Comparison of ENCODE assay signal across 26 mouse cellular contexts in genomic region chr12:25358846-25359525, GRCm38 (mm10).
A peak's percentile ranks its signal among the peaks of the same experiment; 100 is the strongest.
DNase-seq lines count a peak whose midpoint lies in the region; ATAC-seq and TF ChIP-seq lines count a peak whose summit lies in the region.
"Had no signal": no experiment of that assay in that cellular context is flagged by ENCODE, and none has a peak within 500 bp of the region (broad histone marks: within the 10 kb centered on the region; RNA-seq: fewer than 3 reads in every experiment).

No protein-coding gene starts in this region.

- 0 out of 2 replicates have a peak, but pooled peaks have one; percentile 11 for TF ChIP-seq CTCF in forebrain, postnatal 0 days (IDR thresholded peaks at IDR 0.05; ENCODE audit: low read depth)
- TF ChIP-seq CTCF in lung, postnatal 0 days (IDR thresholded peaks at IDR 0.05), result 0 out of 2 replicates have a peak, but pooled peaks have one; percentile 12
- peak in 1 of 2 experiments; percentile 21; a peak in 1 of 4 replicates for TF ChIP-seq CTCF in CH12.LX (conservative IDR thresholded peaks at IDR 0.05 in 1 of 2, IDR thresholded peaks at IDR 0.05 in 1 of 2; ENCODE audit: low read depth in 2 of 2, low read length in 2 of 2)

- H3K27ac ChIP-seq in forebrain, postnatal 0 days (ENCODE audit: low read depth, low read length), result no peak overlapping the region
- no peak overlapping the region for H3K27ac ChIP-seq in forebrain, embryonic 13.5 days
- no peak overlapping the region for H3K27ac ChIP-seq in lung, postnatal 0 days (ENCODE audit: low read length)
- no peak overlapping the region for H3K27ac ChIP-seq in CH12.LX (ENCODE audit: insufficient read depth, low read depth)
- H3K27ac ChIP-seq: embryonic facial prominence, embryonic 15.5 days; forebrain, embryonic 15.5 days; heart, embryonic 13.5 days; hindbrain, embryonic 12.5 days; kidney, embryonic 15.5 days; left cerebral cortex, adult 2 months; limb, embryonic 15.5 days; liver, embryonic 15.5 days had no signal

- TF ChIP-seq RAD21 in CH12.LX (IDR thresholded peaks at IDR 0.05; ENCODE audit: low read depth, low read length), result peak; percentile 32

- in situ Hi-C loops in CH12.LX (cut with MboI; ENCODE audit: low pct_ligation_motif_present, low pct_unique_long_range_greater_than_20kb, low sequenced_read_pairs), result no loop called here

- dilution Hi-C loops in CH12.LX (cut with MboI; ENCODE audit: extremely low pct_ligation_motif_present, extremely low pct_unique_long_range_greater_than_20kb, low sequenced_read_pairs), result no loop called here

- no peak overlapping the region for H3K4me3 ChIP-seq in forebrain, postnatal 0 days (ENCODE audit: low read depth, low read length)
- H3K4me3 ChIP-seq in forebrain, embryonic 13.5 days, result no peak overlapping the region
- no peak overlapping the region for H3K4me3 ChIP-seq in lung, postnatal 0 days (ENCODE audit: low read depth, low read length)
- H3K4me3 ChIP-seq in CH12.LX (replicated peaks in 1 of 3; ENCODE audit: low read depth in 2 of 3, low read length in 2 of 3, poor library complexity in 1 of 3), result no peak overlapping the region
- H3K4me3 ChIP-seq: embryonic facial prominence, embryonic 15.5 days; forebrain, embryonic 15.5 days; heart, embryonic 13.5 days; hindbrain, embryonic 12.5 days; kidney, embryonic 15.5 days; left cerebral cortex, adult 2 months; limb, embryonic 15.5 days; liver, embryonic 15.5 days had no signal

- no peaks in the 10 kb centered on the region for H3K9me3 ChIP-seq in forebrain, postnatal 0 days (ENCODE audit: low read length)
- H3K9me3 ChIP-seq in forebrain, embryonic 13.5 days (replicated peaks), result no peaks in the 10 kb centered on the region; the same call in 1 of the 2 replicates
- no peaks in the 10 kb centered on the region for H3K9me3 ChIP-seq in lung, postnatal 0 days (ENCODE audit: low read length)
- no peaks in the 10 kb centered on the region for H3K9me3 ChIP-seq in CH12.LX (replicated peaks; ENCODE audit: low read length)
- H3K9me3 ChIP-seq: embryonic facial prominence, embryonic 15.5 days; forebrain, embryonic 15.5 days; heart, embryonic 13.5 days; hindbrain, embryonic 12.5 days; kidney, embryonic 15.5 days; limb, embryonic 15.5 days; liver, embryonic 15.5 days had no signal

- no peaks in the 10 kb centered on the region for H3K79me2 ChIP-seq in CH12.LX (replicated peaks; ENCODE audit: control insufficient read depth, extremely low read depth, insufficient read depth, poor library complexity, severe bottlenecking)

- 75% methylated on average over 8 of the region's 8 CpGs for WGBS in forebrain, postnatal 0 days
- 78% methylated on average over 8 of the region's 8 CpGs for WGBS in forebrain, embryonic 13.5 days
- WGBS in lung, postnatal 0 days, result 90% methylated on average over 8 of the region's 8 CpGs

- DNase-seq in forebrain, postnatal 0 days, result no peak
- DNase-seq in lung, postnatal 0 days (ENCODE audit: low spot score), result no peak
- no peak for DNase-seq in lung, postnatal 14 days
- no peak for DNase-seq in CH12.LX (ENCODE audit: extremely low read depth)
- DNase-seq in splenic B cell, adult 2 months (ENCODE audit: low read depth, low spot score), result peak; percentile 23
- DNase-seq in thymus, postnatal 25 days, result no peak
- DNase-seq: cerebellum, adult 11 months; cerebellum, adult 9-11 months; gastrocnemius, postnatal 10 days; kidney, postnatal 4 days; layer of hippocampus, adult 9-11 months; left cerebral cortex, postnatal 4 days; lung, postnatal 10 days; midbrain, embryonic 14.5 days; right cerebral cortex, postnatal 14 days; thymus, postnatal 14 days had no signal

- no peaks in the 10 kb centered on the region for H3K4me1 ChIP-seq in forebrain, postnatal 0 days (ENCODE audit: insufficient read depth)
- no peaks in the 10 kb centered on the region for H3K4me1 ChIP-seq in forebrain, embryonic 13.5 days
- H3K4me1 ChIP-seq in lung, postnatal 0 days (ENCODE audit: insufficient read depth, low read depth, low read length), result no peaks in the 10 kb centered on the region
- peaks cover 0 to 5% of the 10 kb centered on the region in 2 experiments; a peak in 2 of 4 replicates for H3K4me1 ChIP-seq in CH12.LX (ENCODE audit: control insufficient read depth in 1 of 2, insufficient read depth in 2 of 2)
- H3K4me1 ChIP-seq: embryonic facial prominence, embryonic 15.5 days; forebrain, embryonic 15.5 days; heart, embryonic 13.5 days; hindbrain, embryonic 12.5 days; kidney, embryonic 15.5 days; limb, embryonic 15.5 days; liver, embryonic 15.5 days had no signal

- no peak for TF ChIP-seq EP300 in lung, postnatal 0 days (IDR thresholded peaks at IDR 0.05)
- TF ChIP-seq EP300 in CH12.LX (IDR thresholded peaks at IDR 0.05; ENCODE audit: low read length), result no peak

- H3K36me3 ChIP-seq in forebrain, postnatal 0 days (ENCODE audit: insufficient read depth), result no peaks in the 10 kb centered on the region
- no peaks in the 10 kb centered on the region for H3K36me3 ChIP-seq in forebrain, embryonic 13.5 days (ENCODE audit: poor library complexity, severe bottlenecking)
- H3K36me3 ChIP-seq in lung, postnatal 0 days (ENCODE audit: insufficient read depth, low read length), result no peaks in the 10 kb centered on the region
- H3K36me3 ChIP-seq in CH12.LX (replicated peaks in 1 of 2; ENCODE audit: control insufficient read depth in 1 of 2, insufficient read depth in 1 of 2, low read length in 1 of 2), result no peaks in the 10 kb centered on the region
- no peaks in the 10 kb centered on the region for H3K36me3 ChIP-seq in splenic B cell, adult 2 months (ENCODE audit: control insufficient read depth, insufficient read depth, low read length, poor library complexity, severe bottlenecking)
- H3K36me3 ChIP-seq: embryonic facial prominence, embryonic 15.5 days; forebrain, embryonic 15.5 days; heart, embryonic 13.5 days; hindbrain, embryonic 12.5 days; kidney, embryonic 15.5 days; limb, embryonic 15.5 days; liver, embryonic 15.5 days had no signal

- H3K4me2 ChIP-seq in forebrain, postnatal 0 days (ENCODE audit: low read depth), result no peak overlapping the region
- H3K4me2 ChIP-seq in forebrain, embryonic 13.5 days, result no peak overlapping the region
- H3K4me2 ChIP-seq in lung, postnatal 0 days (replicated peaks; ENCODE audit: low read depth, low read length), result no peak overlapping the region
- no peak overlapping the region for H3K4me2 ChIP-seq in CH12.LX (ENCODE audit: insufficient read depth, low read depth, poor library complexity, severe bottlenecking)
- H3K4me2 ChIP-seq: embryonic facial prominence, embryonic 15.5 days; forebrain, embryonic 15.5 days; heart, embryonic 13.5 days; hindbrain, embryonic 12.5 days; kidney, embryonic 15.5 days; limb, embryonic 15.5 days; liver, embryonic 15.5 days had no signal

- H3K27me3 ChIP-seq in forebrain, postnatal 0 days (ENCODE audit: insufficient read depth, low read length), result no peaks in the 10 kb centered on the region
- H3K27me3 ChIP-seq in forebrain, embryonic 13.5 days, result no peaks in the 10 kb centered on the region
- H3K27me3 ChIP-seq in lung, postnatal 0 days (replicated peaks; ENCODE audit: insufficient read depth, low read length), result no peaks in the 10 kb centered on the region
- no peaks in the 10 kb centered on the region for H3K27me3 ChIP-seq in CH12.LX (replicated peaks)
- no peaks in the 10 kb centered on the region for H3K27me3 ChIP-seq in splenic B cell, adult 2 months (ENCODE audit: control insufficient read depth, insufficient read depth, low read length, poor library complexity, severe bottlenecking)
- H3K27me3 ChIP-seq: embryonic facial prominence, embryonic 15.5 days; forebrain, embryonic 15.5 days; heart, embryonic 13.5 days; hindbrain, embryonic 12.5 days; kidney, embryonic 15.5 days; limb, embryonic 15.5 days; liver, embryonic 15.5 days had no signal

- no peak overlapping the region for H3K9ac ChIP-seq in forebrain, postnatal 0 days
- no peak overlapping the region for H3K9ac ChIP-seq in forebrain, embryonic 13.5 days
- H3K9ac ChIP-seq in lung, postnatal 0 days (replicated peaks; ENCODE audit: low read depth), result no peak overlapping the region
- no peak overlapping the region for H3K9ac ChIP-seq in CH12.LX (ENCODE audit: insufficient read depth, low read depth)
- H3K9ac ChIP-seq: embryonic facial prominence, embryonic 15.5 days; forebrain, embryonic 15.5 days; heart, embryonic 13.5 days; hindbrain, embryonic 12.5 days; kidney, embryonic 15.5 days; limb, embryonic 15.5 days; liver, embryonic 15.5 days had no signal

- ATAC-seq in forebrain, postnatal 0 days, result no peak
- ATAC-seq in forebrain, embryonic 13.5 days, result no peak
- no peak for ATAC-seq in lung, postnatal 0 days
- ATAC-seq: forebrain, embryonic 15.5 days; intestine, postnatal 0 days had no signal

- TF ChIP-seq POLR2A in CH12.LX (IDR thresholded peaks at IDR 0.05; ENCODE audit: low read depth, low read length), result no peak

TF ChIP-seq in CH12.LX, 34 proteins besides CTCF, POLR2A, EP300 and RAD21:
- TF ChIP-seq BHLHE40 (IDR thresholded peaks at IDR 0.05; ENCODE audit: low read depth, low read length) (no peak), USF2 (conservative IDR thresholded peaks at IDR 0.05; ENCODE audit: low read depth, low read length) (no peak), USF1 (IDR thresholded peaks at IDR 0.05; ENCODE audit: low read depth, low read length) (no peak), ZC3H11A (IDR thresholded peaks at IDR 0.05; ENCODE audit: low read depth, low read length) (no peak)
